Mouse (Mus musculus): ENCODE data around the gene Def6. TPM values are rescaled to one million over a fixed set of nuclear protein-coding genes. Genes with fewer than 3 reads are reported as not detected.

Gene Def6
- polyA plus RNA-seq, 1 experiment: 22.5 TPM

- no peak for DNase-seq (ENCODE audit: low spot score)
Observed at GRCm38 (mm10) chr17:28274739-28275138, 67.2 kb downstream of the Def6 start.

- DNase-seq (ENCODE audit: low spot score): no peak
Observed at GRCm38 (mm10) chr17:28277226-28277625, 69.6 kb downstream of the Def6 start.

- no peak for DNase-seq (ENCODE audit: low spot score)
Observed at GRCm38 (mm10) chr17:28277721-28278120, 70.1 kb downstream of the Def6 start.

GRCm38 (mm10) chr17:28278156-28278555, 70.6 kb downstream of the Def6 start:
- no peak for DNase-seq (ENCODE audit: low spot score)

Other genes starting within 250 kb of the Def6 start
- gene Tcp11, start 127.1 kb upstream of the Def6 start, polyA plus RNA-seq (2012; rRNA removed): 0.19 and 0.43 TPM in 2 replicates
- gene Scube3, start 65.6 kb upstream of the Def6 start, polyA plus RNA-seq (2012; rRNA removed): 1.6 and 1.8 TPM in 2 replicates
- gene Zfp523, start 30.6 kb upstream of the Def6 start, polyA plus RNA-seq (2012; rRNA removed): 21.0 and 28.3 TPM in 2 replicates
- 23.8 and 30.0 TPM in 2 replicates for gene Ppard, start 24.9 kb downstream of the Def6 start, polyA plus RNA-seq (2012; rRNA removed)
- 11.6 and 18.0 TPM in 2 replicates for gene Fance, start 105.7 kb downstream of the Def6 start, polyA plus RNA-seq (2012; rRNA removed)
- 1,892 and 2,281 TPM in 2 replicates for gene Rpl10a, start 120.7 kb downstream of the Def6 start, polyA plus RNA-seq (2012; rRNA removed)
- gene Tead3, start 143.0 kb downstream of the Def6 start, polyA plus RNA-seq (2012; rRNA removed): 41.6 and 64.2 TPM in 2 replicates
- 0.65 and 0.84 TPM in 2 replicates for gene Tulp1, start 157.4 kb downstream of the Def6 start, polyA plus RNA-seq (2012; rRNA removed)

All from urinary bladder, adult 2 months (tissue).